15 mouse cellular contexts compared by ENCODE assay signal in genomic region chr19:48308341-48308740, GRCm38 (mm10).
"Had no signal": no experiment of that assay in that cellular context is flagged by ENCODE, and none has a peak within 500 bp of the region (broad histone marks: within the 10 kb centered on the region; RNA-seq: fewer than 3 reads in every experiment).

No protein-coding gene starts in this region.

- H3K4me1 ChIP-seq: megakaryocyte, embryonic 14.5 days; midbrain, embryonic 12.5 days; neural tube, embryonic 12.5 days; stomach, embryonic 15.5 days had no signal

- ATAC-seq: midbrain, embryonic 15.5 days had no signal

- H3K4me3 ChIP-seq: megakaryocyte, embryonic 14.5 days; midbrain, embryonic 12.5 days; midbrain, embryonic 15.5 days; neural tube, embryonic 12.5 days; stomach, embryonic 15.5 days had no signal

- H3K4me2 ChIP-seq: lung, embryonic 14.5 days; midbrain, embryonic 12.5 days; midbrain, embryonic 15.5 days; neural tube, embryonic 12.5 days; stomach, embryonic 15.5 days had no signal

- H3K36me3 ChIP-seq: midbrain, embryonic 12.5 days; midbrain, embryonic 15.5 days; neural tube, embryonic 12.5 days; stomach, embryonic 15.5 days had no signal

- H3K27me3 ChIP-seq: megakaryocyte, embryonic 14.5 days; midbrain, embryonic 12.5 days; midbrain, embryonic 15.5 days; neural tube, embryonic 12.5 days; stomach, embryonic 15.5 days had no signal

- H3K9ac ChIP-seq: lung, embryonic 14.5 days; midbrain, embryonic 12.5 days; midbrain, embryonic 15.5 days; neural tube, embryonic 12.5 days; stomach, embryonic 15.5 days had no signal

- DNase-seq: lung, adult 18-20 months; lung, embryonic 14.5 days; lung, postnatal 14 days; lung, postnatal 36 days; right cerebral cortex, postnatal 14 days; thymus, adult 2 months; thymus, postnatal 25 days; thymus, postnatal 4 days had no signal

- H3K9me3 ChIP-seq: midbrain, embryonic 12.5 days; midbrain, embryonic 15.5 days; neural tube, embryonic 12.5 days; stomach, embryonic 15.5 days had no signal

- H3K27ac ChIP-seq: macrophage; midbrain, embryonic 12.5 days; midbrain, embryonic 15.5 days; neural tube, embryonic 12.5 days; stomach, embryonic 15.5 days; stomach, postnatal 0 days had no signal
